Mouse (Mus musculus) cerebellum, adult 11-12 months (tissue): Measurements from ENCODE around the gene Col7a1.

ENCODE experiments used
- DNase-seq: peaks from one replicate; pipeline ENCODE4 v3.0.0; 2022

Gene Col7a1

DNA sequence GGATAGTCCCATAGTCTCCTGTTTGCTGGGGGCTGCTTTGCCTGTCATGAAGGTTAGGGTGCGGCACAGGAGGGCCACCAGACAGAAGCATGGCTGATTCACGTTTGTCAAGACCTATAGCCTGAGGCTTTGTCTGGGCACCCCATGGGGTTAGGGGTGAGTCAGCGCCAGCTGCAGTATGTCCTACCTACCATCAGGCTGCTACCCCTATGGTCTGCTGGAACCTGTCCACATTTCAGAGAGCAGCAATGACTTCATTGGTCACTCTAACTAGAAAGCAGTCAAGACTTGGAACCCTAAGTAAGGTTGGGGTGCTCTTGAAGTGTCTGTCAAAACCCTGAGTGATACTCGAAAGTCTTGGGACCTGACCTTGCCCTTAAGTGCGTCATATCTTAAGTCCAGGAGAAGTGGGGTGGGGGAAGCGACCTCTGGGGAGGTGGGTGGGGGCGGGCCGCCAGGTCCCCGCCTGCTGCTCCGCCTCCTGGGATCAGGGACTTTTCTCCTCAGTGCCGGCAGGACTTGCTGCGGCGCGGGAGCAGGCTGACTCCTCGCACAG is at the start of gene Col7a1:
Gene Col7a1 (plus strand): TSS at position 506 of the 556 bp plus-strand sequence.
- no peak for DNase-seq

DNA sequence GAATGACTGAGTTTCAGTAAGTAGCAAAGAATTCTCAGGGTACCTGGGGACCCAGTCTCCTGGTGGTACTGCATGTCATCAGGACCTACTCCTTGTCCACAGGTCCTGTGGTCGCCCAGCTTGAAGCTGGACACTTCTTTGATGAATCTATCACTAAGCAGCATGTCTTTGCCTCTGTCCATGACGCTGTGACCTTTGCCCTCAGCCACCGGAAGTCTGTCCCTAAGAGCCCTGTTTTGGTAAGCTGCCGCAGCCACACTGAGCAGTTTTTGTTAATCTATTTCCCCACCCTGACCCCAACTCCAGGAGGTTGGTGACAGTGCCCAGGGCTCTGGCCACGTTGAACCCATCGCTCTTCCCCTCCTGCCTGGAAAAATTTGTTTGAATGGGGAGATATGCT is 41.1 kb upstream of the Col7a1 start:
- no peak for DNase-seq

DNA sequence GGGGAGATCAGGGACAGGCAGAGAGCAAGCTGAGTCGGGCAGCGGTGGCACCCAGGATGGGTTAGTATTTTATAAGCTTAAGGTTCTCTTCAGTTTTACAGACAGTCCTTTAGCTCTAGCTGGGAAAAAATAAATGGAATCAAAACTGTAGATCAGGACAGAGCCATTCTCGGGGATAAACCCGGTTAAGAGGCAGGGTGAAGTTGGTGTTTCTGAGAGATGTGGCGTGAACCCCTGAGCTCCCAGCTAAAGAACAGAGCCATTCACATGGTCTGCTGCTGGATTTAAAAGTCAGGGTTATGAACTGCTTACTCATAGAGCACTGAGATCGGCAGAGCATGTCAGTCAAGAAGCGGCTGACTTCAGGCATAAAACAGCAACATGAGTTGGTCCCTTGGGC is 40.2 kb upstream of the Col7a1 start:
- DNase-seq: no peak

DNA sequence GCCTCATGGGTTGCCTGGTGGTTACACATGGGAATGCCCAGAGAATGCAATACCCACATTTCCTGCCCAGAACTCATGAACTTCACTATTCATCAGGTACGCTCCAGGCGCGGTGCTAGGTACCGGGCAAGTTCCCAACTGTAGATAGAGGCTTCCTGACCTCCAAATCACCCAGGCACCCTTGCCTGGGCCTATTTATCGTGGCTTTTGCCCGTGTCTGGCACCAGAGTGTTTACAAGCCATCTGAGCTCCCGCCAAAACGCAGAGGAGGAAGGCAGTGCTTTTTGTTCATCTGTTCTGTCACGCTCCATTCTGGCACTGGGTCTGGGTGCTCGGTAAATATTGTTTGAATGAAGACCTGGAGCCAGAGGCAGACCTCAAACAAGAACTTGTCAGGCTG is 39.8 kb upstream of the Col7a1 start:
- no peak for DNase-seq

DNA sequence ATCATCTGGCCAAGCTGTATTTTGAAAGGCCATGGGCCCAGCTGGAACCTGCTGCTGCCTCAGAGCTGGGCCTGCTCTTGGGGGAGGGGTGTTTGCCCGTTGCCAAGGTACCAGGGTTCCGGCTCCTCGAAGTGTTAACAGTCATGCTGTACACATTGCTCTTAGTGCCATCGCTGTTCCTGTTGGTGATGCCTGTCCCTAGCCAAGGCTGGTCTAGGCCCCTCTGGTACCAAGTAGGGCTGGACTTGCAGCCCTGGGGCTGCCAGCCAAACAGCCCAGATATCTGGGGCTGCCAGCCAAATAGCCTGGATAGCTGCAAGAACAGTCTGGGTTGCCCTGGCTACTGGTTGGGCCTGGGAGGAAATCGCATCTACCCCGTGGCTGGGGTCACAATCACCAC is 38.9 kb upstream of the Col7a1 start, which contains the start of gene Tmem89:
Gene Tmem89 (plus strand): TSS at position 129 of the 400 bp plus-strand sequence.
- DNase-seq: peak; percentile 61

DNA sequence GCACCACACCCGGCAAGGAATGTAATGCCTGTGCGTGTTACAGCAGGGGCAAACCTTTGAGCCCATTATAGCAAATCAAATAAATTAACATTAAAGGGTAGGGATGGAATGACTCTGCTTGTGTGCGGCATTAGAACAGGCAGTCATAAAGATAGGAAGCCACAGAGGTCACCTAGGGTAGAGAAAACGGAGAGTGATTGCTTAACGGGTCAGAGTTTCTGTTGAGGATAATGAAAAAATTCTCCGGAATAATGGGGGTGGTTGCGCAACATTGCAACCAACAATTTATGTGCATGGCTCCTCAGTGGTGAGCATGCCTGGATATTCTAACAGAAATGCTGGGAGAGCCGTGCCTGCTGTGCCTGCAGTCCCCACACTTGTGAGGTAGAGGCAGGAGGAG is 27.5 kb upstream of the Col7a1 start:
- DNase-seq: no peak

DNA sequence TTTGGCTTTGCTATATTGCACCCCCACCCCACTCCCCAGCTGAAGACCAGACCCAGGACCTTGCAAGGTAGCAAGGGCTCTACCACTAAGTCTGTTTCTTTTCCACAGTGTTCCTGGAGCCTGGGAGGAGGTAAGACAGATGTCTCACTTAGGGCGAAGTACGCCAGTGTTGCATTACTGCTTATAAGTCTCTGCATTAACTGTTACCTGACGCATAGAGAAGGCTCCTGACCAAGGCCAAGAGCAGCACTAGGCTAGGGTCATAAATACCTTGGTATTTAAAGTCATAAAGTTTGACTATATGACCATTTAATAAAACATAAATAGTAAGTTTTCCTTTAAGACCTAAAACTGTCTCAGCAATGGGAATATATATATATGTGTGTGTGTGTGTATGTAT is 25.0 kb upstream of the Col7a1 start:
- no peak for DNase-seq

DNA sequence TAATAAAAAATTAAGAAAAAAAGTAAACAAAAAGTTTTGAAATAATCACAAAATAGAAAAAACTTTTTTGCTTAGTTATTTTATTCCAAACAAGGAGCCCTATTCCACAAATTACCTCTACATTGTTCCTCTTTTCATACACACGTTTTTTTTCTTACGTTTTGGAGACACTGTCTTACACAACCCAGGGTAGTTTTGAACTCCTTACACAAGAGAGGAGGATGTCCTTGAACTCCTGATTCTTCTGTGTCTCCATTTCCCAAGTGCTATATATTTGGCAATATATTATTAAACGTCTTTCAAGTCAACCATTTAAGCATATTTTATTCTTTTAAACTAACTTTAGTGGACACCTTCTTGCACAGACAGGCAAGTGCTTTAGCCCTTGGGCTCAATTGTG is 17.4 kb upstream of the Col7a1 start:
- no peak for DNase-seq

DNA sequence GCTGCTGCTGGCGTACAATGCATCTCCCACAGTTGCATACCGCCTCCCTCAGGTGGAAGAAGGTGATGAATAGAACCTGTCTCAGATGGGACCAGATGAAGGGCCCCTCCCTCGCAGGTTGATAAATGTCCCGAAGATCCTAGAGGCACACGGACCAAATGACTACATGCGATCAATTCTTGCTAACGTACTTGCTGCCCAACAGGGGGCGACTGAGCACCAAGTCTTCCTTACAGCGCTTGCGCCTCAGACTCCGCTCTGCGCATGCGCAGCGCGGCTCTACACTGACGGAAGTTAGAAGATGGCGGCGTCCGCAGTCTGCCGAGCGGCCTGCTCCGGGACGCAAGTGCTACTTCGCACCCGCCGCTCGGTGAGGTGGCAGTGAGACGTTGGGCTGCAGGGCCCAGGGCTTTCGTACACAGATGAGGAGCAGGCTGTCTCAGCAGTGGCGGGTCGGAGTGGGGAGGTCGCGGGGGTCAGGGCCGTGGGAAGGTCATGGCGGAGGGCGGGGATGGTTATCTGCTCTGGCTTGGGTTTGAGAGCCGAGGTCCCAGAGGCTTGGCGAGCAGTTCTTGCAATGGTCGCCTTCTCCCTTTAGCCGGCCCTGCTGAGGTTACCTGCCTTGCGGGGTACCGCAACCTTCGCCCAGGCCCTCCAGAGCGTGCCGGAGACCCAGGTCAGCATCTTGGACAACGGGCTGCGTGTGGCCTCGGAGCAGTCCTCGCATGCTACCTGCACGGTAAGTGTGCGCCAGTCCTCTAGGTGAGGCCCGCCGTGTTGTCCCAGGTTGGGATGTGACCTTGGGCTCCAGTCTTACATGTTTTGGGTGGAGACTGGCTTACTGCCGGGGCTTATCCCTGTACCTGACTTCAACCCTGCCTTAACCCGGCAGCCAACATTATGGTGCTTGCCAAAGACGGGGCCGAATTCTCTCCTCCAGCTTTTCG is 16.7 kb upstream of the Col7a1 start, which contains the start of gene Uqcrc1:
Gene Uqcrc1 (plus strand): TSS at position 216 of the 947 bp plus-strand sequence.
- DNase-seq: peak; percentile 98

DNA sequence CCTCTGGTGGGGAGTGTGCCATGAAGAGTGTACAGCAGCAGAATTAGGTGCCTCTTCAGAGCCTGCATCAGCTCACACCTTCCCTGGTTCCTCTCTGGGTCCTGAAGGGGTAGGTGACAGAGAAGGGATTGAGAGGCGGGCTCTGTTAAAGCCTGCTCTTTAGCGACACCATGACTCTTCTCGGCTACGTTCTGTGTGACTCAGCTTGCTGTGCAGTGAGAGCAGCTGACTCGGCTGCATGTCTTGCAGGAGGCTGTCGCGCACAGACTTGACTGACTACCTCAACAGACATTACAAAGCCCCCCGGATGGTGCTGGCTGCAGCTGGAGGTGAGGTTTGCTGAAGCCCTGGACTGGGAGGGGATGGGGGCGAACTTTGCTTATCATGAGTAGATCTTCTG is 8.3 kb upstream of the Col7a1 start:
- DNase-seq: no peak

DNA sequence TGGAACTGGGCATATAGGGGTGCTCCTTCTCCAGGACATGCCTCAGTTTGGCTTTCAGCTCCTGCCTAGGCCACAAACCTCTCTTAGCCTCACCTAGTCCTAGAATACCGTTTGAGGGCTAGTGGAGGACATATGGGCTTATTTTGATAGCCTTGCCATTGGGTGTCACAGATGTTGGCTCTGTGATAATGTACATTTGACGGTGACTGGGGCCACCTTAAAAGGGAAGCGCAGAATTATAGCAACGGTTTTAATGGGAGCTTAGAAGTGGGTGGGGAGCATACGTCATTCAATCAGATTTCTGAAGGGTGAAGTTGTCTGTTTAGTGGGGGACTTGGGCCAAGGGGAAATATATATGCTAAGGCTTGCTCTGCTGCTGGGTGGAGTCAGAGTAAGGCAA is 7.8 kb upstream of the Col7a1 start:
- DNase-seq: no peak

DNA sequence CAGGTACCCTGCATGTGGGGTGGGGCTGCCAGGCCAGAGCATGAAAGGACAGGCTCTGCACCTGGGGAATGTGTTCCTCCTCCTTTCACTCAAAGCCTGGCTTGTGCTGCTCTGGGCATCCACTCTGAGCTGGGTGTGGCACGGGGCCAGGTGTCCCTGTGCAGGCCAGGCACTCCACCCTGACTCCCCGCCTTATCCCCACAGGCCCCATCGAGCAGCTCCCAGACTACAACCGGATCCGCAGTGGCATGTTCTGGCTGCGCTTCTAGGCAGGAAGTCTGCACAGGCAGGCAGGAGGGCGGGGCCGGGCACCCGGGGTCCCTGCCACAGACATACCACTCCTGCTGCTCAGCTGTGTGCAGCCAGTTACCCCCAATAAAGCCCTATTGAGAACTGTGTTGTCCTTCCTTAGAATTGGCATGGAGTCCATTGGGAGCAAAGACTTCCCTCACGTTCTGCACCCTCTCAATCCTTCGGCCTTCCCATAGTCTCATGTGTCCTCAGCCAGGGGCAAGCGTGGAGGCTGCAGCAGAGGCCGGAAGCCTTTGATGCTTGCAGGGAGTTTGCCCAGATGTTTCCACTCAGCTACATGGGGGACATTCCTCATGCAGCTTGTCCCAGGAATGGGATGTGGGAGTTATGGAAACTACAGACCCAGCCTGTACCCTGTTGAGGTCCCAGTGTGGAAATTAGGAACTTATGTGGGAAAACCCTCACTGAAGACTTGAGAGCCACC is 4.0 kb upstream of the Col7a1 start:
- DNase-seq: peak; percentile 59

DNA sequence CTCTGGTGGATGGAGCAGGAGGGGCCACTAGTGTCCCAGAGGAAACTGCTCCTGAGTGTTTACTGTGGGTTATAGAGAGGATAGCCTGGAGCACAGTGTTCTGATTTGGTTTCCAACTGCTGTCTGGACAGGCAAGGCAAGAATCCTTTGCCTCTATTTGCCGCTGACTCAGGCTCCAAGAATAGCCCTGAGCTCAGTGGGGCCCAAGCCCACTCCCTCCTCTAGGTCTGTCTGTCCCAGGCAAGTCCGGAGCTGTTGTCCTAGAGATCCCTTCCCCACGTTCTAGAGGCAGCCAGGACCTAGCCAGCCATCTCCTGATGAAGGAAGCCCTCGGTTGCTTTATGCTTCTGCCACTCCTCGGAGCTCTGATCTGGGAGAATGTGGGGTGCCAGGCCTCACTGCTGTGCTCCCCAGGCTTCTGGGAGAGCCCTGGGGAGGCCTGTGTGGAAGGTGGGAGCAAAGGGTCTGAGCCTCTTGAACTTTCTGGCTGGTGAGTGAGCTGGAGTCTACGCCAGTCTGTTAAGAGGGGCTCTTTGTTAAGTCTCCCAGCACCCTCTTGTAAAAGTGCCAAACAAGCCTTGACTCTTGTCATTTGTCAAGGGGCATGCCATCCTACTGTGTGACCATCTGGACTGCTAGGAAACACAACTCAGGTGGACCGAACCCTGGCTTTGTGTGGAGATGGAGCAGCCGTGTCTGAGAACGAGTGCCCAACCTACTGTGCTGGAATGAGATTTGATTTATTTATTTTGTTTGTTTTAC is 3.2 kb upstream of the Col7a1 start:
- no peak for DNase-seq

DNA sequence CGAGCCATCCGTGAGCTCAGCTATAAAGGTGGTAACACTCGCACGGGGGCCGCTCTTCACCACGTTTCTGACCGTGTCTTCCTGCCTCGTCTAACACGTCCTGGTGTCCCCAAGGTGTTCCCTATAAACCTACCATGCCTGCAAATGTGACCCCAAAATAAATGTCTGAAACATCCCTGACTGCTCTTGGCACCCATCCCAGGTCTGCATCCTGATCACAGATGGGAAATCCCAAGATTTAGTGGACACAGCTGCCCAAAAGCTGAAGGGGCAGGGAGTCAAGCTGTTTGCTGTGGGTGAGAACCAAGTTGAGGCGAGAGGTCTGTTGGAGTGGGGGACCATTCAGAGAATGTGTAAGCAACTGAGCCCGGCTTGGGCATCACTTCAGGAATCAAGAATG is 1.9 kb downstream of the Col7a1 start:
- no peak for DNase-seq

DNA sequence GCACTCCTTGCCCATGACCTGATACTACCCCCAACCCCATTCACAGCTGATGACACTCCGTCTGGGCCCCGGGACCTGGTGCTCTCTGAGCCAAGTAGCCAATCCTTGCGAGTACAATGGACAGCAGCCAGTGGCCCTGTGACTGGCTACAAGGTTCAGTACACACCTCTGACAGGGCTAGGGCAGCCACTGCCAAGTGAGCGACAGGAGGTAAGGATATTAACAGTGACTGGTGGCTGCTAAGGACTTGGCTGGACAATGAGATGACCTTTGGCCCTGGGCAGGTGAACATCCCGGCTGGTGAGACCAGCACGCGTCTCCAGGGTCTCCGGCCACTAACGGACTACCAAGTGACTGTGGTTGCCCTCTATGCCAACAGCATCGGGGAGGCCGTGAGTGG is 2.5 kb downstream of the Col7a1 start:
- no peak for DNase-seq

DNA sequence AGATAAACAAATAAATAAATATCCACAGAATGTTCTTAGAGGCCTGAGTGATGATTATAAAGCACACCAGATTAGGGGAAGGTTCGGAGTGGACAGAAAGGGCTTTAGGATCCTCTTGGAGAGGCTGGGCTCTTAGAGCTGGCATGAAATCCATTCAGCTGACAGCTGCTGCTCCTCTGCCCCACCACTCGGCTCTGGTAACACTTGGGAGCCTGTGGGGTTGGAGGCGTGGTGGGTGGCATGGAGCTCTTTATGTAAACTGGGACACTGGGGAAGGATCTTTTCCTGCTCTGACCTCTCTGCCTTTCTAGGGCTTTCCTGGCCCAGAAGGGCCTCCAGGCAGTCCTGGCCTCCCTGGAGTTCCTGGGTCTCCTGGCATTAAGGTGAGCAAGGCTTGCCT is 10.2 kb downstream of the Col7a1 start:
- DNase-seq: no peak

DNA sequence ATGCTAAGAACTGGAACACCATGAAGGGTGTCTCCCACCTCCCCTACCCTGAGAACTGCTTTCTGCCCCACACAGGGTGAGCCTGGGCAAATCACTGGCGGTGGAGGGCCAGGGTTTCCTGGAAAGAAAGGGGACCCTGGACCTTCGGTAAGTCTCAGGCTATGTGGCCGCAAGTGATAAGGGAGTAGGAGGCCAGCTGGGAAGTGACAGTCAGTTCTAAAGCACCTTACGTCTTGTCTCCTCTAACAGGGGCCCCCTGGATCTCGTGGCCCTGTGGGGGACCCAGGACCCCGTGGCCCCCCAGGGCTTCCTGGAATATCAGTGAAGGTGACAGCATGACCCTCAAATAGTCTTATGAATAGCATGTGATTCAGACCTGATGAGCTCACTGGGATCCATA is 11.0 kb downstream of the Col7a1 start:
- DNase-seq: no peak

DNA sequence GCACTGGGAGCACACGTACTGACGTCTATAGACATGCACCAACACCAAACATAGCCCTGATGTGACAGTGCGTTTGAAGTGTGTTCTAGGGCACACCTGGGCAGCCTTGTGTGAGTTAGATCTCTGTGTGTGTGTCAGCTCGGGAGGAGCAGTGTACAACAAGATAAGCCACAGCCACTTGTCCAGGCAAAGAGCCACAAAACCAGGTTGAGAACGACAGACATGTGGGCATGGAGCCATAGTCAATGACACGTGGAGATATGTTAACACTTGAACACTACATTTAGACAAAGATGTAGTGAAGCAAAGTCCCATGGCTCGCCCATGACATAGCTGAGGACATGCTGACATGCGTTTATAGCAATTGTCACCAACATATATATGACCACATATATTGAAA is 17.2 kb downstream of the Col7a1 start:
- no peak for DNase-seq

DNA sequence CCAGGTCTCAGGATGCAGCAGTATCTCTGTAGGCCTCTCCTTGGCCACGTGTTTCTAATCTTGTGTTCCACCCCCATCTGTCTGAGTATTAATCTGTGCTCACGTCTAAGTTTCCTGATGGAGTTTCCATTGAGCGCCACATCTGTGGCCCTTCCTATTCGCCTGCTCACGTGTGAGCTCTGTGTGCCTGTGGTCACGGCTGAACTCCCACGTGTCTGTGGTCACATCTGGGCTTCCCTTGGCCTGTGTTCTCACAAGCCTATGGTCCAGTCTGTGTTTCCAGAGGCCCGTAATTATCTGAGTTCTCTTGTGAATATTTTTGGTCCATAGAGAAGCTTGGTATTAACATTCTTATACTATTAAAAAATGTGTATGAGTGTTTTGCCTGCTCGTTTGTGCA is 23.1 kb downstream of the Col7a1 start:
- DNase-seq: no peak

DNA sequence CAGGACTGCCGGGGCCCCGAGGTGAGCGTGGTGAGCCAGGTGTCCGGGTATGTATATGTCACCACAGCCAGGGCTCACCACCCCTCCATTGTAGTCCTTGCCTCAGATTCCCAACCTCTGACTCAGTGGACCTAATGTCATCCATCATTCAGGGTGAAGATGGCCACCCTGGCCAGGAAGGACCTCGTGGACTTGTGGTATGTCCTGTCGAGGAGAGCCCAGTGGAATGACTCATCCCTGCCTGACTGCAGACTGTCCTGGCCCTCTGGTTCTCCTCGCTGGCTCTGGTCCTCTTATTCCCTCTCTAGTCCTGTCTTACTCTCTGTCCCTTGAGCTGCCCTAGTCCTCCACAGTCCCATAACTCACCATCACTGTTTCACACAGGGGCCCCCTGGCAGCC is 24.6 kb downstream of the Col7a1 start:
- DNase-seq: no peak

DNA sequence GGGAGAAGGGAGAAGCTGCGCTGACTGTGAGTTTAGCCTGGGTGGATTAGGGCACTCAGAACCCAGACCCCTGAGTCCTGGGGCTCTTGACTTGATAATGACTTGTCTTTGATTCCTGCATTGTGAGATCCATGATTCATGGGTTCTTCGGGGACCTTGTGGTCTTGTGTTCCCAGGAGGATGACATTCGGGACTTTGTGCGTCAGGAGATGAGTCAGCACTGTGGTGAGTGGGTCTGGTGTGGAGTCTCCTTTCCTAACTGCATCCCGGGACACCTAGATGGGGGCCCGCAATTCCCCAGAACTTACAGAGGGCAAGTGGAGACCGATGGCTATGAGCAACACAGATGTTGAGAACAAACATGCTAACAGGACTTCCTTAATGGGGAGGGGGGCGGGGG is 29.1 kb downstream of the Col7a1 start:
- DNase-seq: no peak

DNA sequence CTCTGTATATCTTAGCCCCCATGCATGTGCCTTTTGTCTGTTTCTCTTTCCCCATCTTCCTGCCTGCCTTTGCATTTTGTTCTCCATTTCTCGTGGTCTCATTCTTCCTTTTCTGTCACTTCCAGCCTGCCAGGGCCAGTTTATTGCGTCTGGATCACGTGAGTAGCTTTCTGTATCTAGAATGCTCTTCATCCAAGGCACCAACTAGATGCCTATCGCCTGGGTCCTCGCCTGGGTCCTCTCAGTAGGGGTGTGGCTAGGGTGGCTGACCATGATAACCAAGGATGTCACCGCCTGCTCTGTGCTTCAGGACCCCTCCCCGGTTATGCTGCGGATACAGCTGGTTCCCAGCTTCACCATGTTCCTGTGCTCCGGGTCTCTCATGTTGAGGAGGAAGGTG is 29.8 kb downstream of the Col7a1 start:
- DNase-seq: no peak

DNA sequence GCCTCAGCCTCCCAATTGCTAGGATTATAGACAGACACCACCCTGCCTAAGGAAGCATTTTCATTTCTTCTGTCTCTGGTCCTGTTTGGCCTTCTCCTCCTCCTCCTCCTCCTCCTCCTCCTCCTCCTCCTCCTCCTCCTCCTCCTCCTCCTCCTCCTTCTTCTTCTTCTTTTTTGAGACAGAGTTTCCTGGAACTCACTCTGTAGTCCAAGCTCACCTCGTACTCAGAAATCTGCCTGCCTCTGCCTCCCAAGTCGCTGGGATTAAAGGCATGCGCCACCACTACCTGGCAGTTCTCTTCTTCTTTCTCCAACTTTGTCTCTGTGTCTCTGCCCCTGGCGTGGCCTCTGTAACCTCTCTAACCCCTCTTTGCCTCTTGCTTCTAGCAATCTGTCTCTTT is 32.3 kb downstream of the Col7a1 start, which contains the start of gene Ucn2:
Gene Ucn2 (plus strand): TSS at position 301 of the 400 bp plus-strand sequence.
- DNase-seq: no peak
